Mouse (Mus musculus) C2C12 (cell line): ENCODE data around the gene Spout1.

Experiments
- CEBPB ChIP-seq: IDR thresholded peaks from one replicate; pipeline ENCODE4 v1.6.1; 2011; ENCODE audit warnings: low read depth, mild to moderate bottlenecking, control low read depth, moderate library complexity
- CTCF ChIP-seq: IDR thresholded peaks from one replicate; pipeline ENCODE4 v1.5.1; 2011; ENCODE audit not compliant: control insufficient read depth, insufficient read depth, insufficient read length
- FOSL1 ChIP-seq: IDR thresholded peaks from one replicate; pipeline ENCODE4 v1.8.0; 2011; ENCODE audit warnings: mild to moderate bottlenecking, low read length; ENCODE audit not compliant: poor library complexity, insufficient read depth, severe bottlenecking
- MAX ChIP-seq: IDR thresholded peaks from one replicate; pipeline ENCODE4 v1.6.1; 2011; ENCODE audit warnings: mild to moderate bottlenecking, control low read depth
- MYOD1 ChIP-seq: IDR thresholded peaks from one replicate; pipeline ENCODE4 v1.6.1; 2011; ENCODE audit warnings: low read depth; ENCODE audit not compliant: control insufficient read depth, insufficient read length
- MYOG ChIP-seq: IDR thresholded peaks from one replicate; pipeline ENCODE4 v1.6.1; 2011; ENCODE audit not compliant: control insufficient read depth, insufficient read length; ENCODE audit errors: extremely low read depth
- USF1 ChIP-seq: IDR thresholded peaks from one replicate; pipeline ENCODE4 v1.6.1; 2011; ENCODE audit warnings: low read depth, mild to moderate bottlenecking, control low read depth, moderate library complexity

DNA sequence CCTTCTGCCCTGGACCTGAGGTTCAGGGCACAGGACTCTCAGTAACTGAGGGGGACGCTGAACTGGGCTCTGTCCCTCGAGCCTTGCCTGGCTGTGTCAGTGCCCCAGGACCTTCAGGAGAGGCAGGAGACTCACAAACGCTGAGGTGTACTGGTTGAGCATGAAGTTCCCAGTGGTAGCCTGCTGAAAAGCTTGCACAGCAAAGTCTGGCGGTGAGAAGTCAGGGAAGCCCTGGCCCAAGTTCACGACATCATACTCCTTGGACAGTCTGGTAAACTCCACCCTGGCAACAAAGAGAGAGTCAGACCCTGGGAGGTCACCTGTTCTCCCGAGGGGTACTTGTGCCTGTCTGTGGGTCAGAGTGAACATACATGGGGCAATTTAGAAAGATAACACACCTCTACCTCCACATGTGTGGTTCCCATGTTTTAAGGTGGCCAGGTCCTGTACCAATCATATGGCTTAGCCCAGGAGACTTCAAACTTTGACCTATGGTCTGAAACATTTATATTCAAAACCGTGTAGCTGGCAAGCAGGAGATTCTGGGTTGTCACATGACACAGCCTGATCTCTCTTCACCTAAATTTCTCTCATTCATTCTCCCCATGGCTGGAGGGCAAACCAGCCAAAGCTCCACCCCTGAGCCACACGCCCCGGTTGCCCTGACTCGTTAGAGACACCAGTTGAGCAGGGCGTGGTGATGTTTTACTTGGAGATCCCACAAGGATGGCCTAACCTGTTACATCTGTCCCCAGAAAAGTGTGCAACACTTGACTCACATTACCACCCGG lies 13.7 kb upstream of the Spout1 start:
- no peak for TF ChIP-seq MAX
- no peak for TF ChIP-seq CTCF
- TF ChIP-seq MYOD1, result no peak
- TF ChIP-seq CEBPB, result no peak
- TF ChIP-seq USF1, result no peak
- TF ChIP-seq FOSL1, result no peak
- TF ChIP-seq MYOG, result no peak
